Mouse (Mus musculus) E14TG2a.4 (cell line): ENCODE data around the gene Itfg2.
"Not testable (repeated sequence)": the region's sequence is repeated elsewhere in the genome, so short reads cannot be mapped to it uniquely, and the experiment has no call there.

Experiments
- CTCF ChIP-seq: conservative IDR thresholded peaks from 2 replicates; pipeline ENCODE4 v1.5.1; 2014; ENCODE audit warnings: low read length
- NANOG ChIP-seq: IDR thresholded peaks from 2 replicates; pipeline ENCODE4 v1.6.1; 2014; ENCODE audit warnings: borderline replicate concordance, low read length, mixed read lengths

DNA sequence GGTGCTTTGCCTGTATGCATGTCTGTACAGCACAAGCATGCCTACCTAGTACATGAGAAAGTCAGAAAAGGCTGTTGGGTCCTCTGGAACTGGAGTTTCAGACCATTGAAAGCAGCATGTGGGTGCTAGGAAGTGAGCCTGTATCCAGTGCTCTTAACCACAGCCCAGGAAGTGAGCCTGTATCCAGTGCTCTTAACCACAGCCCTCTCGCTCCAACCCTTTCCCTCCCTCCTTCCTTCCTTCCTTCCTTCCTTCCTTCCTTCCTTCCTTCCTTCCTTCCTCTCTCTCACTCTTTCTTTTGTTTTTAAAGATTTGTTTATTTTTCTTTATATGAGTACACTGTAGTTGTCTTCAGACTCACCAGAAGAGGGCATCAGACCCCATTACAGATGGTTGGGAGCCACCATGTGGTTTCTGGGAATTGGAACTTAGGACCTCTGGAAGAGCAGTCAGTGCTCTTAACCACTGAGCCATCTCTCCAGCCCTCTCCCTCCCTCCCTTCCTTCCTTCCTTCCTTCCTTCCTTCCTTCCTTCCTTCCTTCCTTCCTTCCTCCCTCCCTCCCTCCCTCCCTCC lies 44.0 kb downstream of the Itfg2 start:
- TF ChIP-seq CTCF, NANOG: not testable (repeated sequence)
